Mouse (Mus musculus): Measurements from ENCODE around the gene Mvb12a. TPM values are rescaled to one million over a fixed set of nuclear protein-coding genes. Genes with fewer than 3 reads are reported as not detected.

Mvb12a gene
- total and polyA plus RNA-seq, 3 experiments: 80.5 to 157 (median 128) TPM

GRCm38 (mm10) chr8:71552770-71553169 is 10.0 kb downstream of the Mvb12a start:
- TF ChIP-seq UBTF (IDR thresholded peaks at IDR 0.05; ENCODE audit: low read depth, low read length): no peak
- TF ChIP-seq NRF1 (IDR thresholded peaks at IDR 0.05; ENCODE audit: low read depth, low read length): no peak
- TF ChIP-seq EP300 (IDR thresholded peaks at IDR 0.05; ENCODE audit: low read length): no peak
- TF ChIP-seq HCFC1 (IDR thresholded peaks at IDR 0.05; ENCODE audit: low read depth, low read length): no peak
- no peak for TF ChIP-seq MEF2A (IDR thresholded peaks at IDR 0.05; ENCODE audit: borderline replicate concordance, low read depth, low read length)
- TF ChIP-seq SMC3 (IDR thresholded peaks at IDR 0.05; ENCODE audit: low read depth, low read length): no peak
- TF ChIP-seq MYC (IDR thresholded peaks at IDR 0.05; ENCODE audit: low read depth, low read length): no peak
- no peak for TF ChIP-seq RCOR1 (conservative IDR thresholded peaks at IDR 0.05; ENCODE audit: low read depth, low read length)
- no peak for TF ChIP-seq PAX5 (IDR thresholded peaks at IDR 0.05; ENCODE audit: low read length)
- no peak for TF ChIP-seq POLR2A (IDR thresholded peaks at IDR 0.05; ENCODE audit: low read depth, low read length)
- TF ChIP-seq RAD21 (IDR thresholded peaks at IDR 0.05; ENCODE audit: low read depth, low read length): no peak
- no peak for TF ChIP-seq ETS1 (conservative IDR thresholded peaks at IDR 0.05; ENCODE audit: low read depth, low read length)
- no peak for TF ChIP-seq SIN3A (IDR thresholded peaks at IDR 0.05; ENCODE audit: low read length)
- no peak for TF ChIP-seq E2F4 (IDR thresholded peaks at IDR 0.05; ENCODE audit: insufficient replicate concordance, low read depth, low read length)
- no peak for TF ChIP-seq CHD2 (IDR thresholded peaks at IDR 0.05; ENCODE audit: low read length)
- no peak for TF ChIP-seq TCF12 (IDR thresholded peaks at IDR 0.05; ENCODE audit: low read depth, low read length)
- TF ChIP-seq USF2 (conservative IDR thresholded peaks at IDR 0.05; ENCODE audit: low read depth, low read length): no peak
- TF ChIP-seq MXI1 (IDR thresholded peaks at IDR 0.05; ENCODE audit: low read depth, low read length): no peak
- in situ Hi-C loops (cut with MboI; ENCODE audit: low pct_ligation_motif_present, low pct_unique_long_range_greater_than_20kb, low sequenced_read_pairs): no loop called here
- H3K4me3 ChIP-seq (replicated peaks in 1 of 3; ENCODE audit: low read depth in 2 of 3, low read length in 2 of 3, poor library complexity in 1 of 3): no peak overlapping the region
- H3K9me3 ChIP-seq (replicated peaks; ENCODE audit: low read length): no peaks in the 10 kb centered on the region
- peaks cover 0 to 4% of the 10 kb centered on the region in 2 experiments; a peak in 1 of 4 replicates for H3K4me1 ChIP-seq (ENCODE audit: control insufficient read depth in 1 of 2, insufficient read depth in 2 of 2)
- DNase-seq (ENCODE audit: extremely low read depth): no peak
- dilution Hi-C loops (cut with MboI; ENCODE audit: extremely low pct_ligation_motif_present, extremely low pct_unique_long_range_greater_than_20kb, low sequenced_read_pairs): no loop called here
- no peaks in the 10 kb centered on the region for H3K79me2 ChIP-seq (replicated peaks; ENCODE audit: control insufficient read depth, extremely low read depth, insufficient read depth, poor library complexity, severe bottlenecking)
- no peaks in the 10 kb centered on the region for H3K27me3 ChIP-seq (replicated peaks)
- H3K4me2 ChIP-seq (ENCODE audit: insufficient read depth, low read depth, poor library complexity, severe bottlenecking): no peak overlapping the region
- H3K9ac ChIP-seq (ENCODE audit: insufficient read depth, low read depth): no peak overlapping the region
- peaks cover 9 to 20% of the 10 kb centered on the region in 2 experiments for H3K36me3 ChIP-seq (replicated peaks in 1 of 2; ENCODE audit: control insufficient read depth in 1 of 2, insufficient read depth in 1 of 2, low read length in 1 of 2)
- no peak overlapping the region for H3K27ac ChIP-seq (ENCODE audit: insufficient read depth, low read depth)

GRCm38 (mm10) chr8:71554001-71554400 is 11.3 kb downstream of the Mvb12a start:
- dilution Hi-C loops (cut with MboI; ENCODE audit: extremely low pct_ligation_motif_present, extremely low pct_unique_long_range_greater_than_20kb, low sequenced_read_pairs) (no loop called here), in situ Hi-C loops (cut with MboI; ENCODE audit: low pct_ligation_motif_present, low pct_unique_long_range_greater_than_20kb, low sequenced_read_pairs) (no loop called here)
- Histone ChIP-seq H3K4me1 (ENCODE audit: control insufficient read depth in 1 of 2, insufficient read depth in 2 of 2) (peaks cover 5 to 13% of the 10 kb centered on the region in 2 experiments), H3K27ac (ENCODE audit: insufficient read depth, low read depth) (no peak overlapping the region), H3K79me2 (replicated peaks; ENCODE audit: control insufficient read depth, extremely low read depth, insufficient read depth, poor library complexity, severe bottlenecking) (no peaks in the 10 kb centered on the region), H3K4me2 (ENCODE audit: insufficient read depth, low read depth, poor library complexity, severe bottlenecking) (no peak overlapping the region), H3K9me3 (replicated peaks; ENCODE audit: low read length) (no peaks in the 10 kb centered on the region), H3K36me3 (replicated peaks in 1 of 2; ENCODE audit: control insufficient read depth in 1 of 2, insufficient read depth in 1 of 2, low read length in 1 of 2) (peaks cover 0 to 9% of the 10 kb centered on the region in 2 experiments), H3K9ac (ENCODE audit: insufficient read depth, low read depth) (no peak overlapping the region), H3K27me3 (replicated peaks) (no peaks in the 10 kb centered on the region), H3K4me3 (replicated peaks in 1 of 3; ENCODE audit: low read depth in 2 of 3, low read length in 2 of 3, poor library complexity in 1 of 3) (no peak overlapping the region)
- no peak for DNase-seq (ENCODE audit: extremely low read depth)
- TF ChIP-seq ZNF384 (IDR thresholded peaks at IDR 0.05; ENCODE audit: low read depth, low read length) (no peak), JUN (IDR thresholded peaks at IDR 0.05; ENCODE audit: insufficient read depth, low read depth, low read length) (no peak), UBTF (IDR thresholded peaks at IDR 0.05; ENCODE audit: low read depth, low read length) (no peak), CTCF (conservative IDR thresholded peaks at IDR 0.05 in 1 of 2, IDR thresholded peaks at IDR 0.05 in 1 of 2; ENCODE audit: low read depth in 2 of 2, low read length in 2 of 2) (no peak), JUND (conservative IDR thresholded peaks at IDR 0.05; ENCODE audit: low read depth, low read length) (no peak), POLR2AphosphoS2 (IDR thresholded peaks at IDR 0.05; ENCODE audit: low read depth, low read length) (no peak), MAFK (IDR thresholded peaks at IDR 0.05; ENCODE audit: insufficient replicate concordance, low read length) (no peak)
